Mouse (Mus musculus) forebrain, embryonic 10.5 days (tissue): ENCODE results near the gene Pcyox1. TPM values are rescaled to one million over a fixed set of nuclear protein-coding genes. Genes with fewer than 3 reads are reported as not detected.
"Not testable (repeated sequence)": the region's sequence is repeated elsewhere in the genome, so short reads cannot be mapped to it uniquely, and the experiment has no call there.

Source experiments
- DNase-seq: peaks from one replicate; pipeline ENCODE4 v3.0.0-alpha.2; 2017; ENCODE audit warnings: low spot score; ENCODE audit errors: extremely low spot score
- H3K27ac ChIP-seq: fragments of 300-500 bp; sonication (generic); 2 replicates; pipeline ENCODE4 v1.5.1; 2016; ENCODE audit warnings: mild to moderate bottlenecking
- H3K27me3 ChIP-seq: fragments of 300-500 bp; sonication (generic); 2 replicates; pipeline ENCODE4 v1.6.1; 2016; ENCODE audit warnings: mild to moderate bottlenecking; ENCODE audit not compliant: poor library complexity, severe bottlenecking
- H3K36me3 ChIP-seq: fragments of 300-500 bp; sonication (generic); replicated peaks from 2 replicates; pipeline ENCODE4 v1.6.1; 2016; ENCODE audit warnings: mild to moderate bottlenecking, moderate library complexity
- H3K4me1 ChIP-seq: fragments of 300-500 bp; sonication (generic); 2 replicates; pipeline ENCODE4 v1.6.1; 2016
- H3K4me3 ChIP-seq: fragments of 300-500 bp; sonication (generic); 2 replicates; pipeline ENCODE4 v1.5.1; 2016; ENCODE audit warnings: mild to moderate bottlenecking, moderate library complexity
- H3K9me3 ChIP-seq: fragments of 300-500 bp; sonication (generic); 2 replicates; pipeline ENCODE4 v1.6.1; 2016; ENCODE audit warnings: mild to moderate bottlenecking, moderate library complexity
- WGBS: fragments of 180-500 bp; shearing (Covaris S2); methylation state at CpG from one replicate; pipeline ENCODE4 v1.1.7; 2016; 5-methylcytosine and 5-hydroxymethylcytosine counted together
- polyA plus RNA-seq: library from polyadenylated mRNA; unstranded; fragments of >200 nt; fragmentation: Nextera tagmentation; extraction: Ambion mirVana; gene quantifications from 2 replicates; pipeline ENCODE4 v1.2.1, GENCODE M21; 2016

The Pcyox1 gene
- polyA plus RNA-seq, 1 experiment from 2014 or later, result 78.3 TPM

- peaks cover 62% of the 10 kb centered on the region for H3K36me3 ChIP-seq
- no peak for DNase-seq
- no peak overlapping the region for H3K27ac ChIP-seq
- no peaks in the 10 kb centered on the region for H3K9me3 ChIP-seq
- H3K4me1 ChIP-seq, result peaks cover 27% of the 10 kb centered on the region
- WGBS, result 100% methylated on average over 1 of the region's 1 CpGs
- H3K4me3 ChIP-seq, result no peak overlapping the region
- H3K27me3 ChIP-seq, result peaks cover 6% of the 10 kb centered on the region
Measured at GRCm38 (mm10) chr6:86393187-86393586, 3.8 kb downstream of the Pcyox1 start.

- Histone ChIP-seq H3K27me3 (no peaks in the 10 kb centered on the region), H3K4me1 (peaks cover 16% of the 10 kb centered on the region), H3K9me3 (no peaks in the 10 kb centered on the region), H3K27ac (no peak overlapping the region), H3K4me3 (no peak overlapping the region), H3K36me3 (peaks cover 79% of the 10 kb centered on the region)
- 96% methylated on average over 5 of the region's 5 CpGs for WGBS
- no peak for DNase-seq
Measured at GRCm38 (mm10) chr6:86391326-86391725, 5.6 kb downstream of the Pcyox1 start.

GRCm38 (mm10) chr6:86388461-86388860, 8.5 kb downstream of the Pcyox1 start:
- H3K36me3 ChIP-seq, result peaks cover 85% of the 10 kb centered on the region
- no peak overlapping the region for H3K27ac ChIP-seq
- no peaks in the 10 kb centered on the region for H3K27me3 ChIP-seq
- no peak for DNase-seq
- H3K4me1 ChIP-seq, result 0 out of 2 replicates have a peak, but pooled peaks cover under 1% of the 10 kb centered on the region
- no peaks in the 10 kb centered on the region for H3K9me3 ChIP-seq
- 88% methylated on average over 18 of the region's 18 CpGs for WGBS
- no peak overlapping the region for H3K4me3 ChIP-seq

- H3K9me3 ChIP-seq, result no peaks in the 10 kb centered on the region
- H3K4me1 ChIP-seq, result 0 out of 2 replicates have a peak, but pooled peaks cover 4% of the 10 kb centered on the region
- H3K4me3 ChIP-seq, result no peak overlapping the region
- DNase-seq, result no peak
- no peak overlapping the region for H3K27ac ChIP-seq
- peaks cover 75% of the 10 kb centered on the region for H3K36me3 ChIP-seq
- H3K27me3 ChIP-seq, result no peaks in the 10 kb centered on the region
- 88% methylated on average over 12 of the region's 12 CpGs for WGBS
Measured at GRCm38 (mm10) chr6:86387313-86387712, 9.6 kb downstream of the Pcyox1 start.

GRCm38 (mm10) chr6:86385362-86386104, 11.4 kb downstream of the Pcyox1 start:
- Histone ChIP-seq H3K9me3 (no peaks in the 10 kb centered on the region), H3K4me3 (no peak overlapping the region), H3K4me1 (0 out of 2 replicates have a peak, but pooled peaks cover 4% of the 10 kb centered on the region), H3K27me3 (no peaks in the 10 kb centered on the region), H3K27ac (no peak overlapping the region), H3K36me3 (peaks cover 57% of the 10 kb centered on the region)
- no peak for DNase-seq
- 85% methylated on average over 5 of the region's 5 CpGs for WGBS

- DNase-seq, result no peak
- Histone ChIP-seq H3K27ac (no peak overlapping the region), H3K9me3 (no peaks in the 10 kb centered on the region), H3K36me3 (peaks cover 54% of the 10 kb centered on the region), H3K27me3 (no peaks in the 10 kb centered on the region), H3K4me3 (no peak overlapping the region), H3K4me1 (0 out of 2 replicates have a peak, but pooled peaks cover 4% of the 10 kb centered on the region)
- 85% methylated on average over 4 of the region's 4 CpGs for WGBS
Measured at GRCm38 (mm10) chr6:86384692-86385091, 12.3 kb downstream of the Pcyox1 start.

- Histone ChIP-seq H3K27me3 (no peaks in the 10 kb centered on the region), H3K4me1 (0 out of 2 replicates have a peak, but pooled peaks cover 4% of the 10 kb centered on the region), H3K9me3 (no peaks in the 10 kb centered on the region), H3K27ac (no peak overlapping the region), H3K4me3 (no peak overlapping the region), H3K36me3 (peaks cover 54% of the 10 kb centered on the region)
- WGBS, result 57% methylated on average over 16 of the region's 16 CpGs
- no peak for DNase-seq
Measured at GRCm38 (mm10) chr6:86383370-86383769, 13.6 kb downstream of the Pcyox1 start.

GRCm38 (mm10) chr6:86382551-86382950, 14.4 kb downstream of the Pcyox1 start:
- no peaks in the 10 kb centered on the region for H3K27me3 ChIP-seq
- H3K4me3 ChIP-seq, result no peak overlapping the region
- H3K36me3 ChIP-seq, result peaks cover 54% of the 10 kb centered on the region

GRCm38 (mm10) chr6:86380112-86380511, 16.8 kb downstream of the Pcyox1 start:
- not testable (repeated sequence) for H3K27ac ChIP-seq, H3K27me3 ChIP-seq, H3K4me1 ChIP-seq, DNase-seq, H3K9me3 ChIP-seq, H3K4me3 ChIP-seq
- H3K36me3 ChIP-seq, result peaks cover 56% of the 10 kb centered on the region
- 69% methylated on average over 8 of the region's 8 CpGs for WGBS

More at GRCm38 (mm10) chr6:86382551-86382950, 14.4 kb downstream of the Pcyox1 start:
- Histone ChIP-seq H3K9me3 (no peaks in the 10 kb centered on the region), H3K4me1 (0 out of 2 replicates have a peak, but pooled peaks cover 4% of the 10 kb centered on the region), H3K27ac (no peak overlapping the region)
- DNase-seq, result no peak

GRCm38 (mm10) chr6:86378341-86378740, 18.6 kb downstream of the Pcyox1 start:
- Histone ChIP-seq H3K9me3 (no peaks in the 10 kb centered on the region), H3K4me1 (peaks cover 6% of the 10 kb centered on the region), H3K36me3 (peaks cover 65% of the 10 kb centered on the region), H3K27ac (no peak overlapping the region), H3K4me3 (no peak overlapping the region), H3K27me3 (no peaks in the 10 kb centered on the region)
- DNase-seq, result no peak
- WGBS, result 86% methylated on average over 3 of the region's 3 CpGs

GRCm38 (mm10) chr6:86373556-86373955, 23.4 kb downstream of the Pcyox1 start:
- WGBS, result 91% methylated on average over 6 of the region's 6 CpGs
- Histone ChIP-seq H3K27me3 (no peaks in the 10 kb centered on the region), H3K4me3 (peak overlapping the region; percentile 96), H3K4me1 (peaks cover 28% of the 10 kb centered on the region), H3K36me3 (peaks cover 68% of the 10 kb centered on the region), H3K27ac (no peak overlapping the region), H3K9me3 (no peaks in the 10 kb centered on the region)
- no peak for DNase-seq

GRCm38 (mm10) chr6:86371950-86372516, 24.9 kb downstream of the Pcyox1 start:
- Histone ChIP-seq H3K4me1 (peaks cover 28% of the 10 kb centered on the region), H3K4me3 (peak overlapping the region; percentile 96), H3K9me3 (no peaks in the 10 kb centered on the region), H3K27ac (peak overlapping the region; percentile 95), H3K27me3 (no peaks in the 10 kb centered on the region), H3K36me3 (peaks cover 68% of the 10 kb centered on the region)
- DNase-seq, result no peak
- WGBS, result 5% methylated on average over 12 of the region's 12 CpGs

GRCm38 (mm10) chr6:86371340-86371911, 25.5 kb downstream of the Pcyox1 start:
- H3K27me3 ChIP-seq, result no peaks in the 10 kb centered on the region
- H3K4me1 ChIP-seq, result peaks cover 34% of the 10 kb centered on the region
- under 1% methylated on average over 50 of the region's 50 CpGs for WGBS
- peak overlapping the region; percentile 95 for H3K27ac ChIP-seq
- peak; percentile 97 for DNase-seq
- peaks cover 64% of the 10 kb centered on the region for H3K36me3 ChIP-seq
- H3K4me3 ChIP-seq, result peak overlapping the region; percentile 96
- H3K9me3 ChIP-seq, result no peaks in the 10 kb centered on the region
